Mouse (Mus musculus) MEL (cell line): ENCODE data around the gene Kank1. TPM values are rescaled to one million over a fixed set of nuclear protein-coding genes. Genes with fewer than 3 reads are reported as not detected.

Source experiments
- DNase-seq: peaks from one replicate; pipeline ENCODE4 v3.0.0; 2011; ENCODE audit warnings: low read depth, low spot score
- H3K27ac ChIP-seq: 2 replicates; pipeline ENCODE4 v1.5.1; 2012; ENCODE audit warnings: low read depth, mild to moderate bottlenecking, control low read depth, low read length, moderate library complexity; ENCODE audit not compliant: control insufficient read depth
- H3K27me3 ChIP-seq, 2 experiments: fragments of 150-350 bp in 1 of 2; sonication (generic) in 1 of 2; 2 replicates each; pipeline ENCODE4 v1.6.1; 2012; ENCODE audit warnings: low read length in 2 of 2, mild to moderate bottlenecking in 2 of 2, improper control_type of control experiment in 1 of 2, moderate library complexity in 1 of 2; ENCODE audit not compliant: insufficient read depth in 2 of 2, control insufficient read depth in 1 of 2
- H3K36me3 ChIP-seq, 2 experiments: 2 replicates each; pipeline ENCODE4 v1.6.1; 2012 to 2014; ENCODE audit warnings: low read length in 2 of 2, improper control_type of control experiment in 1 of 2, inconsistent platforms in 1 of 2, mild to moderate bottlenecking in 1 of 2; ENCODE audit not compliant: insufficient read depth in 2 of 2, control insufficient read depth in 1 of 2
- H3K4me1 ChIP-seq, 2 experiments: fragments of 150-350 bp in 1 of 2; sonication (generic) in 1 of 2; 2 replicates each; pipeline ENCODE4 v1.6.1; 2012; ENCODE audit warnings: low read length in 2 of 2, improper control_type of control experiment in 1 of 2, mild to moderate bottlenecking in 1 of 2; ENCODE audit not compliant: insufficient read depth in 2 of 2, control insufficient read depth in 1 of 2
- H3K4me3 ChIP-seq, 2 experiments: fragments of 150-350 bp in 1 of 2; sonication (generic) in 1 of 2; 2 replicates each; pipeline ENCODE4 v1.5.1; 2012; ENCODE audit warnings: low read depth in 2 of 2, low read length in 2 of 2, mild to moderate bottlenecking in 2 of 2, moderate library complexity in 2 of 2, control low read depth in 1 of 2, improper control_type of control experiment in 1 of 2; ENCODE audit not compliant: control insufficient read depth in 1 of 2, insufficient read depth in 1 of 2
- H3K79me2 ChIP-seq: 2 replicates; pipeline ENCODE4 v1.6.1; 2012; ENCODE audit warnings: mild to moderate bottlenecking, low read length, moderate library complexity; ENCODE audit not compliant: control insufficient read depth, poor library complexity, insufficient read depth
- H3K9ac ChIP-seq: 2 replicates; pipeline ENCODE4 v1.6.1; 2012; ENCODE audit warnings: low read depth, mild to moderate bottlenecking, control low read depth, low read length, moderate library complexity; ENCODE audit not compliant: control insufficient read depth, poor library complexity, severe bottlenecking
- H3K9me3 ChIP-seq: fragments of 150-350 bp; sonication (generic); replicated peaks from 2 replicates; pipeline ENCODE4 v1.6.1; 2012; ENCODE audit warnings: mild to moderate bottlenecking, low read length, improper control_type of control experiment, moderate library complexity; ENCODE audit not compliant: insufficient read depth
- CHD2 ChIP-seq: IDR thresholded peaks from 2 replicates; pipeline ENCODE4 v1.6.1; 2011; ENCODE audit warnings: low read length, improper control_type of control experiment
- CTCF ChIP-seq, 3 experiments: IDR thresholded peaks in 2 of 3; conservative IDR thresholded peaks in 1 of 3; 2 replicates each; pipeline ENCODE4 v1.5.1; 2011 to 2012; ENCODE audit warnings: low read length in 3 of 3, low read depth in 2 of 3, mild to moderate bottlenecking in 2 of 3, improper control_type of control experiment in 1 of 3, inconsistent platforms in 1 of 3, mixed read lengths in 1 of 3, moderate library complexity in 1 of 3; ENCODE audit not compliant: control insufficient read depth in 1 of 3, insufficient read depth in 1 of 3, poor library complexity in 1 of 3, severe bottlenecking in 1 of 3
- GATA1 ChIP-seq: IDR thresholded peaks from 2 replicates; pipeline ENCODE4 v1.6.1; 2011; ENCODE audit warnings: low read depth, low read length, improper control_type of control experiment
- MEF2A ChIP-seq: IDR thresholded peaks from 2 replicates; pipeline ENCODE4 v1.6.1; 2014; ENCODE audit warnings: low read depth, mild to moderate bottlenecking, inconsistent platforms, low read length, improper control_type of control experiment; ENCODE audit not compliant: poor library complexity, insufficient replicate concordance, severe bottlenecking; ENCODE audit errors: extremely low read depth
- MYB ChIP-seq: IDR thresholded peaks from 2 replicates; pipeline ENCODE4 v1.6.1; 2011; ENCODE audit warnings: mild to moderate bottlenecking, low read depth, low read length, improper control_type of control experiment
- POLR2AphosphoS5 ChIP-seq: IDR thresholded peaks from 2 replicates; pipeline ENCODE4 v1.6.1; 2012; ENCODE audit warnings: low read depth, borderline replicate concordance, mild to moderate bottlenecking, inconsistent platforms, low read length, moderate library complexity, mixed read lengths
- TCF12 ChIP-seq: IDR thresholded peaks from 2 replicates; pipeline ENCODE4 v1.6.1; 2014; ENCODE audit warnings: low read depth, mild to moderate bottlenecking, inconsistent platforms, low read length, improper control_type of control experiment, moderate library complexity
- UBTF ChIP-seq: IDR thresholded peaks from 2 replicates; pipeline ENCODE4 v1.6.1; 2012; ENCODE audit warnings: low read depth, mild to moderate bottlenecking, inconsistent platforms, low read length, improper control_type of control experiment, moderate library complexity, borderline replicate concordance; ENCODE audit not compliant: insufficient read depth
- ZC3H11A ChIP-seq: IDR thresholded peaks from 2 replicates; pipeline ENCODE4 v1.6.1; 2012; ENCODE audit warnings: low read depth, mild to moderate bottlenecking, inconsistent platforms, low read length, improper control_type of control experiment
- ZKSCAN1 ChIP-seq: IDR thresholded peaks from 2 replicates; pipeline ENCODE4 v1.6.1; 2012; ENCODE audit warnings: low read depth, mild to moderate bottlenecking, inconsistent platforms, low read length, improper control_type of control experiment, moderate library complexity
- ZMIZ1 ChIP-seq: IDR thresholded peaks from 2 replicates; pipeline ENCODE4 v1.6.1; 2012; ENCODE audit warnings: low read depth, mild to moderate bottlenecking, inconsistent platforms, low read length, improper control_type of control experiment, moderate library complexity
- polyA plus RNA-seq, 2 experiments: library from polyadenylated mRNA; stranded (reverse) in 1 of 2; unstranded in 1 of 2; fragments of >175 nt in 1 of 2; fragments of >200 nt in 1 of 2; gene quantifications; 2 replicates each; pipeline versions ENCODE4 v1.2.1 to v1.2.4; 2012; ENCODE audit warnings: low replicate concordance in 2 of 2, low read depth in 1 of 2; ENCODE audit not compliant: insufficient read length in 2 of 2, insufficient read depth in 1 of 2, missing spikeins in 1 of 2
- total RNA-seq: library from RNA; depleted of rRNA; stranded (reverse); fragments of 300-350 nt; gene quantifications from 2 replicates; pipeline ENCODE4 v1.2.3, GENCODE M21; 2012

The Kank1 gene
- total and polyA plus RNA-seq, 3 experiments = not detected

DNA sequence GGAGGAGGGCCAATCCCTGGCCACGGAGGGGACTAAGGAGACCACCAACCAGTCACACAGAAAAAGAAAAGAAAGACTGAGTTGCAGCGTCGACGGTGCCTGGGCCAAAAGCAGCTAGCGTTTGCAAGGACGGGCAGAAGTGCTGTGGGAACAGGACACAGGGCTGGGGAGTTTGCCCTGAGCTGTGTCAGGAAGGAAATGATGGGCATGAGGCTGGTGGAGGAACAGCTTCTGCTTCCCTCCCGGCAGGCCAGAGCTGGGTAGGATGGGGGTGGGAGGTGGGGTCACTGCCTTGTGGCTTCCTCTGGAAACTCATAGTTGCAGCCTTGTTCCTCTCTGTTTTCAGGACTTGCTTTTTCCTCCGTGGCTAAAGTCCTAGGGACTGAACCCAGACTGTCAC, 209.1 kb downstream of the Kank1 start:
- Histone ChIP-seq H3K4me3 (no peak overlapping the region), H3K27me3 (no peaks in the 10 kb centered on the region; a peak in 1 of 4 replicates), H3K9ac (no peak overlapping the region), H3K4me1 (no peaks in the 10 kb centered on the region), H3K36me3 (no peaks in the 10 kb centered on the region), H3K27ac (no peak overlapping the region), H3K9me3 (no peaks in the 10 kb centered on the region), H3K79me2 (no peaks in the 10 kb centered on the region)
- no peak for DNase-seq
- TF ChIP-seq ZKSCAN1 (no peak), POLR2AphosphoS5 (no peak), MEF2A (no peak), GATA1 (no peak), CTCF (IDR thresholded peaks at IDR 0.05 in 2 of 3, conservative IDR thresholded peaks at IDR 0.05 in 1 of 3; ENCODE audit: control insufficient read depth in 1 of 3, insufficient read depth in 1 of 3, low read depth in 2 of 3, low read length in 3 of 3, poor library complexity in 1 of 3, severe bottlenecking in 1 of 3) (no peak), UBTF (no peak), CHD2 (no peak)

DNA sequence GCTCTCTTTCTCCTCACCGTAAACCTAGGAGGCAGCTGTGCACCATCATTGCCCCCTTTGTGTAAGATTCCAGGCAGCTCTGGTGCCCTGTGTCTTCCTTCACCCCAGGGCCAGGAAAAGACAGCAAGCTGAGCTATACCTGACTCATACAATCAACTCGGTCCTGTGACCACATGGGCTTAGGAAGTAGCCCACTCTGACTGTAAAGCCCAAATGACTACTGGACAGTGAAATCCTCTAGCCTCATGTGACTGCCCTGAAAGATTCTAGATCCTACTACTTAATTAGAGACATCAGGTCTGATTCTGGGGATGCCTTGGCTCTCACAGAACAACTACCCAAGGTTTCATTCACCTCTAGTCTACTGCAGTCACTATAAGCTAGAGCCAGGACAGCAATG, 209.9 kb downstream of the Kank1 start:
- DNase-seq = no peak
- TF ChIP-seq CTCF (IDR thresholded peaks at IDR 0.05 in 2 of 3, conservative IDR thresholded peaks at IDR 0.05 in 1 of 3; ENCODE audit: control insufficient read depth in 1 of 3, insufficient read depth in 1 of 3, low read depth in 2 of 3, low read length in 3 of 3, poor library complexity in 1 of 3, severe bottlenecking in 1 of 3) (no peak), ZMIZ1 (no peak)
- H3K4me3 ChIP-seq = no peak overlapping the region
- no peaks in the 10 kb centered on the region for H3K79me2 ChIP-seq
- no peak overlapping the region for H3K9ac ChIP-seq
- no peaks in the 10 kb centered on the region for H3K4me1 ChIP-seq
- no peaks in the 10 kb centered on the region for H3K9me3 ChIP-seq
- H3K27me3 ChIP-seq = no peaks in the 10 kb centered on the region; a peak in 1 of 4 replicates
- H3K27ac ChIP-seq = no peak overlapping the region
- H3K36me3 ChIP-seq = no peaks in the 10 kb centered on the region

DNA sequence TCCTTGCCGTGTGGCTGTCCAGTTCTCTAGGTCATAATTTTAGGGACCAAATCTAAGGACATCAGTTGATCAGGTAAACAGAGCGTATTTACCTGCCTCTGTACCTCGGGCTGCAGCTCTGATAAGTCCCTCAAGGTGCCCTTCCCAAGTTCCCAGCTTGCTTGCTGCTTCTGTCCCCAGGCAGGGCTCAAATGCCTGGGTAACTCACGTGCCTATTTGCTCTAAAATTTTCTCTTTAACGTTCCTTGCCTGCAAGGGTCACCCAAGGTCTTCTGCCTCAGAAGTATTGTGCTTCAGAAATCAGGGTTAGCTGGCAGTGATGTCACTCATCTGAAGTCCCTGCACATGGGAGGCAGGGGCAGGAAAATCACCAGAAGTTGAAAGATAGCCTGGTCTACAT, 210.6 kb downstream of the Kank1 start:
- no peak overlapping the region for H3K4me3 ChIP-seq
- TF ChIP-seq MYB (no peak), TCF12 (no peak), ZC3H11A (no peak)
- no peaks in the 10 kb centered on the region for H3K36me3 ChIP-seq
- no peaks in the 10 kb centered on the region; a peak in 1 of 4 replicates for H3K27me3 ChIP-seq
- H3K4me1 ChIP-seq = no peaks in the 10 kb centered on the region
- no peak overlapping the region for H3K27ac ChIP-seq
- H3K79me2 ChIP-seq = no peaks in the 10 kb centered on the region
- no peak for DNase-seq
- no peaks in the 10 kb centered on the region for H3K9me3 ChIP-seq
- H3K9ac ChIP-seq = no peak overlapping the region
